Mouse (Mus musculus) yolk sac, embryonic 10.5 days (tissue): Measurements from ENCODE around the gene Gcnt2.

Source experiments
- DNase-seq: peaks from one replicate; pipeline ENCODE4 v3.0.0-alpha.2; 2017; ENCODE audit warnings: low spot score

The Gcnt2 gene

GRCm38 (mm10) chr13:40906528-40906927 is 47.0 kb downstream of the Gcnt2 start:
- peak; percentile 51 for DNase-seq

GRCm38 (mm10) chr13:40907274-40907673 is 47.7 kb downstream of the Gcnt2 start:
- no peak for DNase-seq

GRCm38 (mm10) chr13:40908044-40908443 is 48.5 kb downstream of the Gcnt2 start:
- no peak for DNase-seq

- no peak for DNase-seq
Measured at GRCm38 (mm10) chr13:40909060-40909459, 49.5 kb downstream of the Gcnt2 start.

- no peak for DNase-seq
Measured at GRCm38 (mm10) chr13:40910047-40910446, 50.5 kb downstream of the Gcnt2 start.

- DNase-seq, result no peak
Measured at GRCm38 (mm10) chr13:40911951-40912350, 52.4 kb downstream of the Gcnt2 start.

- no peak for DNase-seq
Measured at GRCm38 (mm10) chr13:40913395-40914018, 54.0 kb downstream of the Gcnt2 start.

- no peak for DNase-seq
Measured at GRCm38 (mm10) chr13:40914053-40914585, 54.6 kb downstream of the Gcnt2 start.

GRCm38 (mm10) chr13:40916321-40917160 is 57.0 kb downstream of the Gcnt2 start:
- DNase-seq, result peak; percentile 64

- peak; percentile 87 for DNase-seq
Measured at GRCm38 (mm10) chr13:40917161-40918091, 57.9 kb downstream of the Gcnt2 start.

GRCm38 (mm10) chr13:40921326-40922059 is 61.9 kb downstream of the Gcnt2 start:
- DNase-seq, result no peak

GRCm38 (mm10) chr13:40922311-40922877 is 62.8 kb downstream of the Gcnt2 start:
- no peak for DNase-seq

- no peak for DNase-seq
Measured at GRCm38 (mm10) chr13:40923756-40924315, 64.3 kb downstream of the Gcnt2 start.

- DNase-seq, result no peak
Measured at GRCm38 (mm10) chr13:40928192-40928898, 68.8 kb downstream of the Gcnt2 start.

- peak; percentile 72 for DNase-seq
Measured at GRCm38 (mm10) chr13:40931871-40932270, 72.3 kb downstream of the Gcnt2 start.

- no peak for DNase-seq
Measured at GRCm38 (mm10) chr13:40932573-40932972, 73.0 kb downstream of the Gcnt2 start.

GRCm38 (mm10) chr13:40934341-40934740 is 74.8 kb downstream of the Gcnt2 start:
- peak; percentile 45 for DNase-seq

GRCm38 (mm10) chr13:40937586-40937985 is 78.0 kb downstream of the Gcnt2 start:
- no peak for DNase-seq

- DNase-seq, result no peak
Measured at GRCm38 (mm10) chr13:40938485-40939357, 79.2 kb downstream of the Gcnt2 start.
